7 mouse cellular contexts compared by ENCODE assay signal in the genomic region with DNA sequence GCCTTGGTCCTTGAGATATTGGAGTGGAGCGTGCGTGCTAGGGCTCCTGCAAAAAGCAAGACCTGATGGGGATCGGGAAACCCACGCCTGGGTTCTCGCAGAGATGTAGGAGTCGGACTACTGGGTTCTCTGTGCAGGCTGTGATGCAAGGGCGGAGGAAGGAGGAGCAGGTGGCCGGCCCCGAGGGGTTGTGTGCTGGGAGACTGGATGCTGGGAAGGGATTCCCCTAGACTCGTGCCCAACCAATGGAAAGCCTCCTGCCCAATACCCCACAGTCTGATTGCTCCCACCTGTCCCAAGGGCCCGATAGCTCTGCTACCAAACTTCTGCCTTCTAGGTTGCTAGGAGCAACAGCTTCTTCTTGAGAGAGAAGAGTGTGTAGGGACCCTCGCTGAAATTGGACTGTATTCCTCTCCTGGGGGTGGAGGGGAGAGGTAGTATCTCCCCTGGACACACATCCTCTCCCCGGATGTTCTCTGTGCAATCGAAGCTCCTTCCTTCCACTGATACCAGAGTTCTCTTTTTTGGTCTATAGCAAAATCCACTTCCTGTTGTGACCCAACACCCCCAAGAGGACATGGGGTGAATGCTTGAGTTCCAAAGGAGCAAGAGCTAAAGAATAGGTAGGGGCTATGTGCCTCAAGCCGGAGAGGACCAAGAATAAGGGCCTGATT. TPM values are rescaled to one million over a fixed set of nuclear protein-coding genes. Genes with fewer than 3 reads are reported as not detected.
DNase-seq lines count a peak whose midpoint lies in the region; ATAC-seq lines count a peak whose summit lies in the region.

No protein-coding gene starts in this region.

- H3K27ac ChIP-seq in heart, embryonic 11.5 days (ENCODE audit: low read depth, low read length) = peak overlapping the region; percentile 62
- H3K27ac ChIP-seq in limb, embryonic 10.5 days = peak overlapping the region; percentile 91
- H3K27ac ChIP-seq in midbrain, embryonic 15.5 days = peak overlapping the region; percentile 94

- DNase-seq in spleen, postnatal 36 days (ENCODE audit: low spot score in 2 of 2) = peak; percentile 31 to 55
- DNase-seq in spleen, postnatal 14 days (ENCODE audit: low spot score in 2 of 2) = no peak
- DNase-seq in c-Kit-positive CD71-positive TER-119-positive erythroid progenitor cells, embryonic 14.5 days (ENCODE audit: low spot score) = peak; percentile 27
- DNase-seq in limb, embryonic 10.5 days (ENCODE audit: low spot score) = no peak
- DNase-seq in urinary bladder, postnatal 10 days (ENCODE audit: low spot score) = no peak

- H3K4me1 ChIP-seq in heart, embryonic 11.5 days (ENCODE audit: control insufficient read depth, insufficient read depth, low read length) = peaks cover 12% of the 10 kb centered on the region
- H3K4me1 ChIP-seq in limb, embryonic 10.5 days = peaks cover 37% of the 10 kb centered on the region
- peaks cover 37% of the 10 kb centered on the region for H3K4me1 ChIP-seq in midbrain, embryonic 15.5 days

- ATAC-seq in heart, embryonic 11.5 days (replicated peaks; ENCODE audit: insufficient number of reproducible peaks, low FRiP score, low TSS enrichment) = peak; percentile 11; the same call in 1 of the 2 replicates
- ATAC-seq in midbrain, embryonic 15.5 days (replicated peaks) = no peak

- 0 out of 2 replicates have a peak, but pooled peaks cover 2% of the 10 kb centered on the region for H3K36me3 ChIP-seq in heart, embryonic 11.5 days (ENCODE audit: control insufficient read depth, insufficient read depth, low read length)
- H3K36me3 ChIP-seq in limb, embryonic 10.5 days = peaks cover 30% of the 10 kb centered on the region
- H3K36me3 ChIP-seq in midbrain, embryonic 15.5 days (replicated peaks) = peaks cover 17% of the 10 kb centered on the region

- 8% methylated on average over 15 of the region's 15 CpGs for WGBS in heart, embryonic 11.5 days (ENCODE audit: insufficient replicate concordance)
- WGBS in limb, embryonic 10.5 days = 13% methylated on average over 15 of the region's 15 CpGs
- WGBS in midbrain, embryonic 15.5 days = 5% methylated on average over 15 of the region's 15 CpGs

- no peaks in the 10 kb centered on the region for H3K9me3 ChIP-seq in heart, embryonic 11.5 days (replicated peaks; ENCODE audit: control insufficient read depth, low read length)
- H3K9me3 ChIP-seq in limb, embryonic 10.5 days (replicated peaks) = no peaks in the 10 kb centered on the region
- no peaks in the 10 kb centered on the region for H3K9me3 ChIP-seq in midbrain, embryonic 15.5 days

- peak overlapping the region; percentile 87 for H3K9ac ChIP-seq in heart, embryonic 11.5 days (ENCODE audit: low read depth, low read length)
- H3K9ac ChIP-seq in midbrain, embryonic 15.5 days = peak overlapping the region; percentile 85

- H3K4me2 ChIP-seq in heart, embryonic 11.5 days = peak overlapping the region; percentile 93
- peak overlapping the region; percentile 69 for H3K4me2 ChIP-seq in midbrain, embryonic 15.5 days

- no peaks in the 10 kb centered on the region for H3K27me3 ChIP-seq in heart, embryonic 11.5 days (ENCODE audit: control insufficient read depth, insufficient read depth, low read length)
- H3K27me3 ChIP-seq in limb, embryonic 10.5 days (ENCODE audit: low read depth, poor library complexity, severe bottlenecking) = no peaks in the 10 kb centered on the region
- no peaks in the 10 kb centered on the region for H3K27me3 ChIP-seq in midbrain, embryonic 15.5 days (replicated peaks)

- peak overlapping the region; percentile 83 for H3K4me3 ChIP-seq in heart, embryonic 11.5 days (ENCODE audit: low read depth, low read length)
- peak overlapping the region; percentile 76 for H3K4me3 ChIP-seq in limb, embryonic 10.5 days
- peak overlapping the region; percentile 89 for H3K4me3 ChIP-seq in midbrain, embryonic 15.5 days

RNA-seq across cellular contexts. Expression of gene Arrb2, which starts 0.6 kb away (rescaled TPM):
- polyA plus RNA-seq in heart, embryonic 11.5 days (2014; fragmentation: Nextera tagmentation; extraction: Ambion mirVana) = 11.6 and 12.9 TPM in 2 replicates
- polyA plus RNA-seq in limb, embryonic 10.5 days (2016; fragmentation: Nextera tagmentation; extraction: Ambion mirVana) = 24.6 and 25.5 TPM in 2 replicates
- 53.6 and 53.8 TPM in 2 replicates for polyA plus RNA-seq in midbrain, embryonic 15.5 days (2015; fragmentation: Nextera tagmentation; extraction: Ambion mirVana)

RNA-seq across cellular contexts. Expression of gene Med11, which starts 18.7 kb away (rescaled TPM):
- 28.6 and 31.2 TPM in 2 replicates for polyA plus RNA-seq in heart, embryonic 11.5 days (2014; fragmentation: Nextera tagmentation; extraction: Ambion mirVana)
- 48.4 and 51.5 TPM in 2 replicates for polyA plus RNA-seq in limb, embryonic 10.5 days (2016; fragmentation: Nextera tagmentation; extraction: Ambion mirVana)
- 46.2 and 49.5 TPM in 2 replicates for polyA plus RNA-seq in midbrain, embryonic 15.5 days (2015; fragmentation: Nextera tagmentation; extraction: Ambion mirVana)

RNA-seq across cellular contexts. Expression of gene Pelp1, which starts 23.2 kb away (rescaled TPM):
- 22.1 and 27.5 TPM in 2 replicates for polyA plus RNA-seq in heart, embryonic 11.5 days (2014; fragmentation: Nextera tagmentation; extraction: Ambion mirVana)
- 63.0 and 65.1 TPM in 2 replicates for polyA plus RNA-seq in limb, embryonic 10.5 days (2016; fragmentation: Nextera tagmentation; extraction: Ambion mirVana)
- polyA plus RNA-seq in midbrain, embryonic 15.5 days (2015; fragmentation: Nextera tagmentation; extraction: Ambion mirVana) = 32.6 and 33.8 TPM in 2 replicates

RNA-seq across cellular contexts. Expression of gene Zmynd15, which starts 26.2 kb away (rescaled TPM):
- 1.1 and 1.9 TPM in 2 replicates for polyA plus RNA-seq in heart, embryonic 11.5 days (2014; fragmentation: Nextera tagmentation; extraction: Ambion mirVana)
- 0.09 TPM in 1 of 2 replicates, not detected in the other for polyA plus RNA-seq in limb, embryonic 10.5 days (2016; fragmentation: Nextera tagmentation; extraction: Ambion mirVana)
- 0.61 and 0.62 TPM in 2 replicates for polyA plus RNA-seq in midbrain, embryonic 15.5 days (2015; fragmentation: Nextera tagmentation; extraction: Ambion mirVana)

RNA-seq across cellular contexts. Expression of gene Cxcl16, which starts 26.8 kb away (rescaled TPM):
- polyA plus RNA-seq in heart, embryonic 11.5 days (2014; fragmentation: Nextera tagmentation; extraction: Ambion mirVana) = 6.2 and 7.3 TPM in 2 replicates
- 0.49 TPM in 2 replicates for polyA plus RNA-seq in limb, embryonic 10.5 days (2016; fragmentation: Nextera tagmentation; extraction: Ambion mirVana)
- 2.5 and 2.9 TPM in 2 replicates for polyA plus RNA-seq in midbrain, embryonic 15.5 days (2015; fragmentation: Nextera tagmentation; extraction: Ambion mirVana)

Comparison
In these comparisons a context has a peak if more than half of its experiments do, and no peak if none do; other contexts are left out.
1. DNase-seq: peak in spleen, postnatal 36 days (2 of 2) and c-Kit-positive CD71-positive TER-119-positive erythroid progenitor cells, embryonic 14.5 days (single experiment); none in spleen, postnatal 14 days (0 of 2), limb, embryonic 10.5 days (single experiment) and urinary bladder, postnatal 10 days (single experiment).
2. Peak in every context shown above with its lines, with median percentiles within 50 percentile points of each other: H3K27ac ChIP-seq and H3K4me3 ChIP-seq.